Mouse (Mus musculus): ENCODE data around the gene Rfxank.

The Rfxank gene

DNA sequence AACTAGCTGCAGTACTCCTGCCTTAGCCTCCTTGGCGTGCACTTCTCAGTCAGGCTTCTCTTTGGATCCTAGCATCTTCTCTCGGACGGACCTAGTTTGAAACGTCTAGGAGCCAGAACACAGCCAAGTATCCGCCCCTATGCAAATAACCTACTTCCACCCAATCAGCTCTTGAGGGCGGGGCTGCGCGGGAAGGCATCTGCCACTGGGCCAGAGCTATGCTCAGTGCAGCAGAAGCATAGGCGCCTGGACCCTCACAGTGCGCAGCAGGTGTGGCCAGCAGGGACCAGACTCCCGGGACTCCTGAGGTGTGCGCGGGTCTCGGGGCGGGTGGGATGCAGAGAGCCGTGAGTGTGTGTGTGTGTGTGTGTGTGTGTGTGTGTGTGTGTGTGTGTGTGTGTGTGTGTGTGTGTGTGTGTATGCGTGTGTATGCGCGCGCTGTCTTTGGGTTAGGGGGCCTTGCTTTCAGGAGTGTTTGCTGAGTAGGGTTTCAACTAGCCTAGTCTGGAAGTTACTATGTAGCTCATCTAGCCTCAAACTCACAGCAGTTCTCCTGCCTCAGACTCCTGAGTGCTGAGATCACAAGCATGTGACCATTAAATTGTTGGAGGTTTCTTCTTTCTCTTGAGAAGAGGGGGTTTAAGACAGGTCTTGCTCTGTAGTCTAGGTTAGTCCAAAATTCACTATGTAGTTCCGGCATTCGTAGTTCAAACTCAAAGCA, 13.7 kb upstream of the Rfxank start:
- no peak for ATAC-seq (ENCODE audit: insufficient number of reproducible peaks, low FRiP score, low TSS enrichment)

GRCm38 (mm10) chr8:70150158-70150557, 11.2 kb upstream of the Rfxank start:
- no peak for ATAC-seq (ENCODE audit: insufficient number of reproducible peaks, low FRiP score, low TSS enrichment)

GRCm38 (mm10) chr8:70147678-70148607, 9.0 kb upstream of the Rfxank start:
- no peak for ATAC-seq (ENCODE audit: insufficient number of reproducible peaks, low FRiP score, low TSS enrichment)

- ATAC-seq (ENCODE audit: insufficient number of reproducible peaks, low FRiP score, low TSS enrichment) = no peak
Measured at GRCm38 (mm10) chr8:70139981-70140380, 1.0 kb upstream of the Rfxank start.

DNA sequence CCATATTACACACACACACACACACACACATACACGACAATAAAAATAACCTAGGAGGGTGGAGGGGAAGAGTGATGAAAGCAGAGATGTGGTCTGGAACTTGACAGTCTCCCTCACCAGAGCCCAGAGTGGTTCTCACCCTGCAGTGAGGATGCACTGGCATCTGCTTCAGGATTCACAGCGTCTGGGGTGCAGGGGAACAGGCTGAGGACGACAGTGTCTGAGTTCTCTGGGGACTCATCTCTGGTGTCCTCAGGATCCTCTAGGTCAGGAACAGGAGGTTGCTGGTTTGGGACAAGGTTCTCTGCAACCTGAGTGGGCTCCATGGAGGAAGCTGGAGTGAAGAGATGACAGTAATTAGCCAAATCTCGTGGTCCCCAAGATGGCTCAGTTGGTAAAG, 1.1 kb downstream of the Rfxank start:
- ATAC-seq (ENCODE audit: insufficient number of reproducible peaks, low FRiP score, low TSS enrichment) = no peak

DNA sequence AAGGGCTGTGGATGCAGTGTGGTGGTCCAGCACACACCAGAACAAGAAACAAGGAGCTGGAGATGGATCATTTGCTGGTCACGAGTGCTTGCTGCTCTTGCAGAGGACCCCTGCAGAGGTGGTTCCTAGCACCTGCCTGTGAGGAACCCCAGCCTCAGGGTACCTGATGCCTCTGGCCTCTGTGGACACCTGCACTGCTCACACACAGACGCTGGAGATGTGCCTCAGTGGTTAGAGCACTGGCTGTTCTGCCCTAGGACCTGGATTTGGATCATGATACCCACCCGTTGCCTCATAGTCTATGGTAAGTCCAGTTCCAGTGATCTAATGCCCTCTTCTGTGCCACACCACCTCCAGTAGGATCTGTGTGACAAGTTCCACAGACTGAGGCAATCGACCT, 2.4 kb downstream of the Rfxank start:
- ATAC-seq (ENCODE audit: insufficient number of reproducible peaks, low FRiP score, low TSS enrichment) = no peak

- ATAC-seq (ENCODE audit: insufficient number of reproducible peaks, low FRiP score, low TSS enrichment) = no peak
Measured at GRCm38 (mm10) chr8:70134931-70135330, 4.0 kb downstream of the Rfxank start.

- ATAC-seq (ENCODE audit: insufficient number of reproducible peaks, low FRiP score, low TSS enrichment) = no peak
Measured at GRCm38 (mm10) chr8:70134086-70134485, 4.9 kb downstream of the Rfxank start.

- peak; percentile 85 for ATAC-seq (ENCODE audit: insufficient number of reproducible peaks, low FRiP score, low TSS enrichment)
Measured at GRCm38 (mm10) chr8:70131166-70131883, 7.6 kb downstream of the Rfxank start, which contains the start of gene Nr2c2ap. Gene Nr2c2ap (plus strand): TSS chr8:70131333.

DNA sequence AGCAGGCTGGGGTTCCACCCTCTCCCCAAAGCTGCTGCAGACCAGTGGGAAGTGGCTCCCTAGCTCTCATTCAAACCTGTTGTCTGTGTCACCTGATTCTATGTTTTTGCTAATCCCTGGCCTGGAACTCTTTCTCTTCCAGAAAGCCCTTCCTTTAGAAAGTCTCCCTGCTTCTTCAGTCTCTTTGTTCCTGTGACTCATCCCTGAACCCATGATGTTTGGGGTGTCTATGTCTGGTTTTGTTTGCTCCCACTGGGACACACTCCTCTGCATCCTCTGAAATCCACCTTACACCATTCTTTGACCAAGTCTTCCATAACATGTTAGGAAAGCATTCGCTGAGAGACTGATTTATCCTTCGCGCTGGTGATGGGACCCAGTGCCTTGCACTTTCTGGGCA, 8.9 kb downstream of the Rfxank start:
- ATAC-seq (ENCODE audit: insufficient number of reproducible peaks, low FRiP score, low TSS enrichment) = no peak

GRCm38 (mm10) chr8:70129309-70129952, 9.5 kb downstream of the Rfxank start:
- ATAC-seq (ENCODE audit: insufficient number of reproducible peaks, low FRiP score, low TSS enrichment) = no peak

DNA sequence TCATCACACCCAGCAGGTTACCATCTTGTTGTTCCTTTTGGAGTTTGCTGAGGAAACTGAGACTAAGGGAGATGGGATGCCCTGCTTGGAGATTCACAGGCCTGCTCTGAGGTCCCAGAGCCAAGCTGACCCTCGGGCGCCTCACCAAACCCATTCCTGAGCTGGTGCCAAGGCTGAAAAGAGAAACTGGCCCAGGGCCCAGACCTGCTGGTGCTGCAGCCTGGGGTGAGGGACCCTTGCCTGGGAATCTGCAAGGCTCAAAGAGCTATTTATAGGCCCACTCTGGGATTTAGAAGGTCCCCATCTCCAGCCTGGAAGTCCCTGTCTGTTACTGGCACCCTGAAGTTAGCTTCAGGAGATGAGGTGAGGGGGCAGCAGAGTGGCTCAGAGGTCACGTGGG, 10.5 kb downstream of the Rfxank start:
- no peak for ATAC-seq (ENCODE audit: insufficient number of reproducible peaks, low FRiP score, low TSS enrichment)

GRCm38 (mm10) chr8:70124992-70125391, 14.0 kb downstream of the Rfxank start:
- ATAC-seq (ENCODE audit: insufficient number of reproducible peaks, low FRiP score, low TSS enrichment) = no peak

- no peak for ATAC-seq (ENCODE audit: insufficient number of reproducible peaks, low FRiP score, low TSS enrichment)
Measured at GRCm38 (mm10) chr8:70122863-70123262, 16.1 kb downstream of the Rfxank start.

GRCm38 (mm10) chr8:70120667-70121066, 18.3 kb downstream of the Rfxank start, which contains the start of gene Ncan:
Gene Ncan (minus strand): TSS chr8:70120873.
- ATAC-seq (ENCODE audit: insufficient number of reproducible peaks, low FRiP score, low TSS enrichment) = peak; percentile 89

- ATAC-seq (ENCODE audit: insufficient number of reproducible peaks, low FRiP score, low TSS enrichment) = no peak
Measured at GRCm38 (mm10) chr8:70118726-70119700, 19.9 kb downstream of the Rfxank start.

GRCm38 (mm10) chr8:70117611-70118010, 21.3 kb downstream of the Rfxank start:
- ATAC-seq (ENCODE audit: insufficient number of reproducible peaks, low FRiP score, low TSS enrichment) = no peak

- no peak for ATAC-seq (ENCODE audit: insufficient number of reproducible peaks, low FRiP score, low TSS enrichment)
Measured at GRCm38 (mm10) chr8:70114892-70115291, 24.1 kb downstream of the Rfxank start.

DNA sequence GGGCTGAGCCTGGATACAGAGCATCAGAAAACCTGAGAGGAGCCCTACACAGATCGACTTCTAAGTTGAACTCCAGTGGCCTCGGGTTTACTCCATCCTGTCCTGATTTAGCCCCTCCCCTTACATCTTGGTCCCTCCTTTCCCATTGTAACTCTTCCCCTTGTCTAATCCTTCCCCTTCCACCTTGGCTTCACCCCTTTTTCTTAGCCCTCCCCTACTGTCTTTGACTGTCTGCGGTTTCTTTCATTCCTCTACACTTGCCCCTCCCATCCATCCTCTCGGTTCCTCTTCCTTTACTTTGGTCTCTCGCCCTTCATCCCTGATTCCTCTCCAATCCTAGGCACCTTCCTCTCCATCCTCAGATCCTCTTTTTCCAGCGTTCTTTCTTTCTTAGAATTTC, 24.5 kb downstream of the Rfxank start:
- no peak for ATAC-seq (ENCODE audit: insufficient number of reproducible peaks, low FRiP score, low TSS enrichment)
